Mouse (Mus musculus) CH12.LX (cell line): ENCODE measurements around the gene Nfatc2ip. TPM values are rescaled to one million over a fixed set of nuclear protein-coding genes. Genes with fewer than 3 reads are reported as not detected.

Experiments used
- DNase-seq: peaks from one replicate; pipeline ENCODE4 v3.0.0-alpha.2; 2013; ENCODE audit errors: extremely low read depth
- H3K27ac ChIP-seq: 2 replicates; pipeline ENCODE4 v1.5.1; 2012; ENCODE audit warnings: low read depth, mild to moderate bottlenecking, control low read depth, moderate library complexity; ENCODE audit not compliant: insufficient read depth
- H3K27me3 ChIP-seq: replicated peaks from 2 replicates; pipeline ENCODE3; 2012; ENCODE audit warnings: inconsistent platforms
- H3K36me3 ChIP-seq, 2 experiments: replicated peaks in 1 of 2; 2 replicates each; pipeline versions ENCODE3 to v1.6.1; 2012; ENCODE audit warnings: inconsistent platforms in 1 of 2, low read length in 1 of 2, mild to moderate bottlenecking in 1 of 2, mixed read lengths in 1 of 2, moderate library complexity in 1 of 2; ENCODE audit not compliant: control insufficient read depth in 1 of 2, insufficient read depth in 1 of 2
- H3K4me1 ChIP-seq, 2 experiments: 2 replicates each; pipeline ENCODE4 v1.6.1; 2012; ENCODE audit warnings: inconsistent platforms in 1 of 2, moderate library complexity in 1 of 2; ENCODE audit not compliant: insufficient read depth in 2 of 2, control insufficient read depth in 1 of 2
- H3K4me2 ChIP-seq: 2 replicates; pipeline ENCODE4 v1.6.1; 2012; ENCODE audit warnings: low read depth, mild to moderate bottlenecking, control low read depth; ENCODE audit not compliant: poor library complexity, insufficient read depth, severe bottlenecking
- H3K4me3 ChIP-seq, 3 experiments: fragments of 150-350 bp in 1 of 3; sonication (generic) in 1 of 3; replicated peaks in 1 of 3; 2 replicates each; pipeline versions ENCODE3 to v1.5.1; 2011 to 2012; ENCODE audit warnings: low read depth in 2 of 3, low read length in 2 of 3, mild to moderate bottlenecking in 2 of 3, moderate library complexity in 2 of 3, control low read depth in 1 of 3, improper control_type of control experiment in 1 of 3, inconsistent platforms in 1 of 3, mixed read lengths in 1 of 3; ENCODE audit not compliant: poor library complexity in 1 of 3
- H3K79me2 ChIP-seq: replicated peaks from 2 replicates; pipeline ENCODE4 v1.6.1; 2012; ENCODE audit warnings: mild to moderate bottlenecking, moderate library complexity; ENCODE audit not compliant: control insufficient read depth, poor library complexity, insufficient read depth, severe bottlenecking; ENCODE audit errors: extremely low read depth
- H3K9ac ChIP-seq: 2 replicates; pipeline ENCODE4 v1.6.1; 2012; ENCODE audit warnings: low read depth, mild to moderate bottlenecking, control low read depth, moderate library complexity; ENCODE audit not compliant: insufficient read depth
- H3K9me3 ChIP-seq: replicated peaks from 2 replicates; pipeline ENCODE3; 2012; ENCODE audit warnings: low read length, inconsistent platforms, mixed read lengths
- BHLHE40 ChIP-seq: IDR thresholded peaks from 2 replicates; pipeline ENCODE4 v1.6.1; 2011; ENCODE audit warnings: mild to moderate bottlenecking, low read depth, low read length, improper control_type of control experiment
- CHD1 ChIP-seq: IDR thresholded peaks from 2 replicates; pipeline ENCODE4 v1.6.1; 2012; ENCODE audit warnings: low read depth, low read length, improper control_type of control experiment, inconsistent platforms
- CHD2 ChIP-seq: IDR thresholded peaks from 2 replicates; pipeline ENCODE4 v1.6.1; 2011; ENCODE audit warnings: low read length, improper control_type of control experiment
- E2F4 ChIP-seq: IDR thresholded peaks from 2 replicates; pipeline ENCODE4 v1.6.1; 2011; ENCODE audit warnings: low read depth, low read length, improper control_type of control experiment; ENCODE audit not compliant: insufficient replicate concordance
- ELF1 ChIP-seq: IDR thresholded peaks from 2 replicates; pipeline ENCODE4 v1.6.1; 2014; ENCODE audit warnings: low read depth, mild to moderate bottlenecking, inconsistent platforms, low read length, improper control_type of control experiment
- HCFC1 ChIP-seq: IDR thresholded peaks from 2 replicates; pipeline ENCODE4 v1.6.1; 2012; ENCODE audit warnings: low read depth, mild to moderate bottlenecking, inconsistent platforms, low read length, improper control_type of control experiment
- IRF4 ChIP-seq: IDR thresholded peaks from 2 replicates; pipeline ENCODE4 v1.6.1; 2014; ENCODE audit warnings: low read depth, mild to moderate bottlenecking, inconsistent platforms, low read length, improper control_type of control experiment
- KAT2A ChIP-seq: IDR thresholded peaks from 2 replicates; pipeline ENCODE4 v1.6.1; 2012; ENCODE audit warnings: low read length, improper control_type of control experiment, inconsistent platforms; ENCODE audit not compliant: insufficient replicate concordance
- MAZ ChIP-seq: IDR thresholded peaks from 2 replicates; pipeline ENCODE4 v1.6.1; 2012; ENCODE audit warnings: low read depth, mild to moderate bottlenecking, inconsistent platforms, low read length, improper control_type of control experiment, moderate library complexity
- MYC ChIP-seq: IDR thresholded peaks from 2 replicates; pipeline ENCODE4 v1.6.1; 2011; ENCODE audit warnings: low read depth, mild to moderate bottlenecking, improper control_type of control experiment, low read length
- NELFE ChIP-seq: IDR thresholded peaks from 2 replicates; pipeline ENCODE4 v1.6.1; 2011; ENCODE audit warnings: low read depth, low read length, improper control_type of control experiment
- NRF1 ChIP-seq: IDR thresholded peaks from 2 replicates; pipeline ENCODE4 v1.6.1; 2014; ENCODE audit warnings: low read depth, mild to moderate bottlenecking, inconsistent platforms, low read length, improper control_type of control experiment, moderate library complexity
- PAX5 ChIP-seq: IDR thresholded peaks from 2 replicates; pipeline ENCODE4 v1.6.1; 2012; ENCODE audit warnings: low read length, inconsistent platforms, mixed read lengths
- RAD21 ChIP-seq: IDR thresholded peaks from 2 replicates; pipeline ENCODE4 v1.6.1; 2011; ENCODE audit warnings: low read depth, mild to moderate bottlenecking, low read length, improper control_type of control experiment, moderate library complexity
- RCOR1 ChIP-seq: conservative IDR thresholded peaks from 2 replicates; pipeline ENCODE4 v1.6.1; 2012; ENCODE audit warnings: low read depth, mild to moderate bottlenecking, inconsistent platforms, low read length, improper control_type of control experiment
- SMC3 ChIP-seq: IDR thresholded peaks from 2 replicates; pipeline ENCODE4 v1.6.1; 2011; ENCODE audit warnings: low read depth, low read length, improper control_type of control experiment
- TBP ChIP-seq: conservative IDR thresholded peaks from 2 replicates; pipeline ENCODE4 v1.6.1; 2011; ENCODE audit warnings: low read depth, low read length, improper control_type of control experiment
- USF1 ChIP-seq: IDR thresholded peaks from 2 replicates; pipeline ENCODE4 v1.6.1; 2014; ENCODE audit warnings: low read depth, mild to moderate bottlenecking, inconsistent platforms, low read length, improper control_type of control experiment
- USF2 ChIP-seq: conservative IDR thresholded peaks from 2 replicates; pipeline ENCODE4 v1.6.1; 2011; ENCODE audit warnings: low read depth, low read length, improper control_type of control experiment
- ZC3H11A ChIP-seq: IDR thresholded peaks from 2 replicates; pipeline ENCODE4 v1.6.1; 2012; ENCODE audit warnings: low read depth, mild to moderate bottlenecking, inconsistent platforms, low read length, improper control_type of control experiment
- ZMIZ1 ChIP-seq: IDR thresholded peaks from 2 replicates; pipeline ENCODE4 v1.6.1; 2012; ENCODE audit warnings: low read depth, mild to moderate bottlenecking, inconsistent platforms, low read length, improper control_type of control experiment
- ZNF384 ChIP-seq: IDR thresholded peaks from 2 replicates; pipeline ENCODE4 v1.6.1; 2012; ENCODE audit warnings: low read depth, low read length, improper control_type of control experiment, inconsistent platforms
- dilution Hi-C: fragments of 300-500 bp; cut with MboI; formaldehyde crosslinking; loops from 2 replicates; pipeline ENCODE4 v1.14.3; 2020; ENCODE audit warnings: low sequenced_read_pairs; ENCODE audit not compliant: extremely low pct_unique_long_range_greater_than_20kb, extremely low pct_ligation_motif_present
- in situ Hi-C: fragments of 300-500 bp; cut with MboI; formaldehyde crosslinking; loops from 3 replicates; pipeline ENCODE4 v1.14.3; 2019; ENCODE audit warnings: low sequenced_read_pairs, low pct_ligation_motif_present, low pct_unique_long_range_greater_than_20kb, mixed read lengths
- polyA plus RNA-seq: library from polyadenylated mRNA; unstranded; fragments of >175 nt; gene quantifications from 2 replicates; pipeline ENCODE4 v1.2.1, GENCODE M21; 2012; ENCODE audit warnings: low read depth; ENCODE audit not compliant: insufficient read length
- total RNA-seq, 2 experiments: library from RNA; depleted of rRNA; stranded (reverse); fragments of 300-350 nt in 1 of 2; fragments of >200 nt in 1 of 2; gene quantifications; 2 replicates each; pipeline ENCODE4 v1.2.3; 2012 to 2014

Nfatc2ip gene
- total and polyA plus RNA-seq, 3 experiments: 7.8 to 15.0 (median 13.9) TPM

DNA sequence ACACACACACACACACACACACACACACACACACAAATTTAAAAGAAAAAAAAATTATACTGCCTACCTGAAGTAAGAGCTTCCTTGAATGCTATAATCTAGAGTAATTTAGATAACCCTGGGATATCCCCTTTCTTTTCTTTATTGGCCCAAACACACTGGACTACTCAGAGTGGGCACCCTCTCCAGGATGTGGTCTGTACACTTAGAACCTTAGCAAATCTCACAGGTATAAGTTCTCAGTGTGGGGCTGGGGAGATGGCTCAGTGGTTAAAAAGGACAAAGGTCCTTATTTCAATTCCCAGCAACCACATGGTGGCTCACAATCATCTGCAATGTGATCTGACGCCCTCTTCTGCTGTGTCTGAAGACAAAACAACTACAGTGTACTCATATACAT is 49.4 kb downstream of the Nfatc2ip start:
- H3K36me3 ChIP-seq: no peaks in the 10 kb centered on the region
- dilution Hi-C loops (no loop called here), in situ Hi-C loops (no loop called here)
- no peaks in the 10 kb centered on the region for H3K9me3 ChIP-seq
- H3K4me2 ChIP-seq: no peak overlapping the region
- H3K27ac ChIP-seq: no peak overlapping the region
- no peaks in the 10 kb centered on the region; the same call in 1 of the 2 replicates for H3K79me2 ChIP-seq
- no peak overlapping the region for H3K9ac ChIP-seq
- peaks cover 9% of the 10 kb centered on the region for H3K27me3 ChIP-seq
- no peak for DNase-seq
- H3K4me1 ChIP-seq: peaks cover 0 to 2% of the 10 kb centered on the region in 2 experiments; a peak in 1 of 4 replicates
- no peak overlapping the region for H3K4me3 ChIP-seq
- no peak for TF ChIP-seq PAX5
- TF ChIP-seq, all 38 proteins: peak for 0

DNA sequence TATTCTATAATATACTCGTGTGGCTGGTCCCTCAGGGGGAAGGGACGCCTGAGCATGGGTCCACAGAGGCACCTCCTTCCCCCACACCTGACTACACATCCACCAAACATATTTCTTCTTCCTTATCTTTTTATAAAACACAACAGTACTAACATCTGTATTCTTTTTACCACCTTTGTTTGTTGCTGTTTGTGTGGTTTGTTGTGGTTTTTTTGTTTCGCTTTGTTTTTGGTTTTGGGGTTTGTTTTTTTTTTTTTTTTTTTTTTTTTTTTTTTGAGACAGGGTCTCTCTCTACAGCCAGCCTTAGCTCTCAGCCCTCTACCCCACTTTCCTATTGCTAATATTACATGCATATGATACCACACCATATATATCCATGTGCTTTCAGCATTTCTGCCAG is 50.6 kb downstream of the Nfatc2ip start:
- dilution Hi-C loops: no loop called here
- Histone ChIP-seq H3K27me3 (peaks cover 9% of the 10 kb centered on the region), H3K4me2 (no peak overlapping the region), H3K4me1 (peaks cover 3 to 5% of the 10 kb centered on the region in 2 experiments), H3K9ac (no peak overlapping the region), H3K4me3 (no peak overlapping the region), H3K27ac (no peak overlapping the region), H3K9me3 (no peaks in the 10 kb centered on the region), H3K36me3 (no peaks in the 10 kb centered on the region), H3K79me2 (no peaks in the 10 kb centered on the region; the same call in 1 of the 2 replicates)
- in situ Hi-C loops: no loop called here
- TF ChIP-seq USF1 (no peak), CHD2 (no peak), NRF1 (no peak), ZNF384 (peak; percentile 47), RCOR1 (no peak), NELFE (no peak), SMC3 (no peak)
- DNase-seq: no peak

DNA sequence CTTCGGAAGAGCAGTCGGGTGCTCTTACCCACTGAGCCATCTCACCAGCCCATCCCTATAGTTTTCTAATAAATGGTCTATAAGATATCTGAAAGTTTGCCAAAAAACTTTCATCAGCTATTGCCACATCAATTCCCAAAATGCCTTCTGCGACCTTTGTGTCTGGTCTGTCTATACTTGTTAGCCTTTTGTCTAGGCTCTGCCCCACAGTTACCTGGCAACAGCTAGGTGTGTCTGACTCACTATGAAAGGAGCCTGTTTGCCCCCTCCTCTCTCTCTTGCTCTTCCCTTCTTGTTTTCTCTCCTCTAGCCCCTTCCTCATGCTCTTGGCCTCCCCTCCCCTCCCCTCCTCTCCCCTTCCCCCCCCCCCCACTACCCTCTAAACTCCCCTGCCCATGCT is 51.0 kb downstream of the Nfatc2ip start:
- H3K27me3 ChIP-seq: peaks cover 6% of the 10 kb centered on the region
- H3K9me3 ChIP-seq: no peaks in the 10 kb centered on the region
- no peaks in the 10 kb centered on the region for H3K36me3 ChIP-seq
- in situ Hi-C loops (no loop called here), dilution Hi-C loops (no loop called here)
- no peak overlapping the region for H3K9ac ChIP-seq
- no peak for DNase-seq
- no peak overlapping the region for H3K4me3 ChIP-seq
- H3K79me2 ChIP-seq: no peaks in the 10 kb centered on the region; the same call in 1 of the 2 replicates
- H3K27ac ChIP-seq: no peak overlapping the region
- H3K4me2 ChIP-seq: no peak overlapping the region
- TF ChIP-seq CHD1 (no peak), ZC3H11A (no peak), BHLHE40 (no peak), ELF1 (no peak), RAD21 (no peak), IRF4 (no peak), E2F4 (no peak), USF2 (no peak), CHD2 (no peak), KAT2A (no peak), ZNF384 (no peak), ZMIZ1 (no peak), MAZ (no peak), MYC (no peak), TBP (no peak), SMC3 (no peak), HCFC1 (no peak)
- peaks cover 7 to 9% of the 10 kb centered on the region in 2 experiments for H3K4me1 ChIP-seq
